Comparison of ENCODE assay signal across 8 mouse cellular contexts in genomic region chr4:116507425-116508218, GRCm38 (mm10). TPM values are rescaled to one million over a fixed set of nuclear protein-coding genes. Genes with fewer than 3 reads are reported as not detected.
DNase-seq lines count a peak whose midpoint lies in the region; ATAC-seq and TF ChIP-seq lines count a peak whose summit lies in the region.

Ipp (plus strand) TSS chr4:116507549.

- no peaks in the 10 kb centered on the region for H3K9me3 ChIP-seq in embryonic facial prominence, embryonic 14.5 days (ENCODE audit: control insufficient read depth, low read length)
- no peaks in the 10 kb centered on the region for H3K9me3 ChIP-seq in limb, embryonic 13.5 days
- no peaks in the 10 kb centered on the region for H3K9me3 ChIP-seq in midbrain, embryonic 16.5 days (replicated peaks; ENCODE audit: control insufficient read depth, low read length, poor library complexity, severe bottlenecking)

- H3K9ac ChIP-seq in embryonic facial prominence, embryonic 14.5 days (ENCODE audit: low read depth, low read length) = peak within 1 kb of the TSS; percentile 83
- peak within 1 kb of the TSS; percentile 75 for H3K9ac ChIP-seq in heart, adult 2 months (ENCODE audit: low read depth, low read length)
- peak within 1 kb of the TSS; percentile 84 for H3K9ac ChIP-seq in limb, embryonic 13.5 days
- peak within 1 kb of the TSS; percentile 66 for H3K9ac ChIP-seq in midbrain, embryonic 16.5 days (ENCODE audit: low read depth, low read length)

- peak within 1 kb of the TSS; percentile 91 for H3K27ac ChIP-seq in embryonic facial prominence, embryonic 14.5 days (replicated peaks; ENCODE audit: low read depth, low read length)
- peak within 1 kb of the TSS; percentile 85 for H3K27ac ChIP-seq in heart, adult 2 months
- H3K27ac ChIP-seq in limb, embryonic 13.5 days = peak within 1 kb of the TSS; percentile 89
- H3K27ac ChIP-seq in midbrain, embryonic 16.5 days (ENCODE audit: low read length) = peak within 1 kb of the TSS; percentile 81

- H3K79me2 ChIP-seq in heart, adult 2 months (replicated peaks; ENCODE audit: control insufficient read depth, insufficient read depth, low read length) = no peaks in the 10 kb centered on the region

- TF ChIP-seq EP300 in heart, adult 2 months (IDR thresholded peaks at IDR 0.05; ENCODE audit: insufficient read depth, low read depth, low read length) = no peak

- H3K27me3 ChIP-seq in embryonic facial prominence, embryonic 14.5 days (replicated peaks; ENCODE audit: control insufficient read depth, insufficient read depth, low read length) = no peaks in the 10 kb centered on the region
- no peaks in the 10 kb centered on the region for H3K27me3 ChIP-seq in heart, adult 2 months (ENCODE audit: control insufficient read depth, insufficient read depth, low read length)
- no peaks in the 10 kb centered on the region for H3K27me3 ChIP-seq in limb, embryonic 13.5 days
- H3K27me3 ChIP-seq in midbrain, embryonic 16.5 days (ENCODE audit: control insufficient read depth, insufficient read depth, low read depth, low read length) = no peaks in the 10 kb centered on the region

- peak; percentile 94 for TF ChIP-seq POLR2A in heart, adult 2 months (IDR thresholded peaks at IDR 0.05; ENCODE audit: insufficient read depth, low read depth, low read length)

- WGBS in embryonic facial prominence, embryonic 14.5 days = under 1% methylated on average over 42 of the region's 55 CpGs
- WGBS in heart, adult 2 months = under 1% methylated on average over 55 of the region's 55 CpGs
- under 1% methylated on average over 55 of the region's 55 CpGs for WGBS in limb, embryonic 13.5 days
- under 1% methylated on average over 54 of the region's 55 CpGs for WGBS in midbrain, embryonic 16.5 days

- peak; percentile 98 for ATAC-seq in embryonic facial prominence, embryonic 14.5 days (ENCODE audit: low read depth)
- peak; percentile 99 for ATAC-seq in limb, embryonic 13.5 days (ENCODE audit: low FRiP score, low read depth)
- ATAC-seq in midbrain, embryonic 16.5 days = peak; percentile 99

- DNase-seq in 3T3-L1 (ENCODE audit: low read depth, low spot score) = peak; percentile 91
- DNase-seq in adrenal gland, postnatal 4 days (ENCODE audit: low spot score in 2 of 2) = peak; percentile 84 to 90
- peak; percentile 97 for DNase-seq in embryonic facial prominence, embryonic 14.5 days (ENCODE audit: low spot score)
- DNase-seq in heart, adult 2 months = peak; percentile 95 to 96
- DNase-seq in kidney, adult 8-10 months = peak; percentile 95 to 96
- DNase-seq in spleen, postnatal 10 days (ENCODE audit: low spot score in 2 of 2) = peak; percentile 95 to 99

- H3K36me3 ChIP-seq in embryonic facial prominence, embryonic 14.5 days (ENCODE audit: control insufficient read depth, insufficient read depth, low read length) = no peaks in the 10 kb centered on the region
- peaks cover 2% of the 10 kb centered on the region; the same call in 1 of the 2 replicates for H3K36me3 ChIP-seq in heart, adult 2 months (ENCODE audit: control insufficient read depth, insufficient read depth, low read length)
- peaks cover 12% of the 10 kb centered on the region for H3K36me3 ChIP-seq in limb, embryonic 13.5 days
- H3K36me3 ChIP-seq in midbrain, embryonic 16.5 days (ENCODE audit: control insufficient read depth, insufficient read depth, low read length) = no peaks in the 10 kb centered on the region

- peak; percentile 53 for TF ChIP-seq CTCF in heart, adult 2 months (IDR thresholded peaks at IDR 0.05)

- peak within 1 kb of the TSS; percentile 60 for H3K4me3 ChIP-seq in embryonic facial prominence, embryonic 14.5 days (ENCODE audit: low read depth, low read length)
- H3K4me3 ChIP-seq in heart, adult 2 months = peak within 1 kb of the TSS; percentile 71
- peak within 1 kb of the TSS; percentile 64 for H3K4me3 ChIP-seq in limb, embryonic 13.5 days
- peak within 1 kb of the TSS; percentile 62 for H3K4me3 ChIP-seq in midbrain, embryonic 16.5 days (ENCODE audit: low read depth, low read length)

- no peaks in the 10 kb centered on the region for H3K4me1 ChIP-seq in embryonic facial prominence, embryonic 14.5 days (ENCODE audit: control insufficient read depth, insufficient read depth, low read length)
- peaks cover 2% of the 10 kb centered on the region; the same call in 1 of the 2 replicates for H3K4me1 ChIP-seq in heart, adult 2 months (ENCODE audit: control insufficient read depth, insufficient read depth, low read length)
- H3K4me1 ChIP-seq in limb, embryonic 13.5 days = peaks cover 11% of the 10 kb centered on the region
- H3K4me1 ChIP-seq in midbrain, embryonic 16.5 days (ENCODE audit: control insufficient read depth, insufficient read depth, low read length) = peaks cover 12% of the 10 kb centered on the region

- intact Hi-C loops in heart, adult 2 months (cut with DNase I) = loop anchor here (2.0 to 5.0 kb wide), 2 partner anchors 41 to 50 kb away; partner anchors contain the start of genes Gpbp1l1 and Tmem69

- H3K4me2 ChIP-seq in embryonic facial prominence, embryonic 14.5 days (ENCODE audit: low read depth, low read length) = peak within 1 kb of the TSS; percentile 55
- peak within 1 kb of the TSS; percentile 70 for H3K4me2 ChIP-seq in limb, embryonic 13.5 days (replicated peaks)
- H3K4me2 ChIP-seq in midbrain, embryonic 16.5 days (ENCODE audit: low read length) = peak within 1 kb of the TSS; percentile 72

RNA-seq across cellular contexts. Expression of gene Ipp, which starts in this region (rescaled TPM):
- 10 to 100 TPM; 20.7 to 21.0 TPM for total RNA-seq in adrenal gland, postnatal 4 days (2021)
- 3.7 and 4.2 TPM in 2 replicates for polyA plus RNA-seq in embryonic facial prominence, embryonic 14.5 days (2014; fragmentation: Nextera tagmentation; extraction: Ambion mirVana)
- 10 to 100 TPM; 14.8 to 15.1 TPM for total RNA-seq in heart, adult 2 months (2021)
- 3.5 and 6.9 TPM in 2 replicates for polyA plus RNA-seq in heart, adult 2 months (2012; rRNA removed)
- 15.6 and 16.5 TPM in 2 replicates for polyA plus RNA-seq in limb, embryonic 13.5 days (2015; fragmentation: Nextera tagmentation; extraction: Ambion mirVana)
- 13.6 and 14.7 TPM in 2 replicates for polyA plus RNA-seq in midbrain, embryonic 16.5 days (2015; fragmentation: Nextera tagmentation; extraction: Ambion mirVana)

Comparison
In these comparisons a context has a peak if more than half of its experiments do, and no peak if none do; other contexts are left out.
1. Peak in every context shown above with its lines: DNase-seq, ATAC-seq, H3K4me3 ChIP-seq and H3K27ac ChIP-seq.